Mouse (Mus musculus): ENCODE measurements around the gene Gm10803.
A peak's percentile ranks its signal among the peaks of the same experiment; 100 is the strongest.
"Not testable (repeated sequence)": the region's sequence is repeated elsewhere in the genome, so short reads cannot be mapped to it uniquely, and the experiment has no call there.

The Gm10803 gene

GRCm38 (mm10) chr2:93560268-93560667 lies at the start of gene Gm10803:
Gm10803 (plus strand) TSS chr2:93560568.
- DNase-seq (ENCODE audit: low read depth, low spot score), result not testable (repeated sequence)

GRCm38 (mm10) chr2:93510839-93511238 lies 49.5 kb upstream of the Gm10803 start:
- no peak for DNase-seq (ENCODE audit: low read depth, low spot score)

- no peak for DNase-seq (ENCODE audit: low read depth, low spot score)
Observed at GRCm38 (mm10) chr2:93512130-93512529, 48.2 kb upstream of the Gm10803 start.

- no peak for DNase-seq (ENCODE audit: low read depth, low spot score)
Observed at GRCm38 (mm10) chr2:93515246-93515645, 45.1 kb upstream of the Gm10803 start.

GRCm38 (mm10) chr2:93521042-93521441 lies 39.3 kb upstream of the Gm10803 start:
- DNase-seq (ENCODE audit: low read depth, low spot score), result no peak

- no peak for DNase-seq (ENCODE audit: low read depth, low spot score)
Observed at GRCm38 (mm10) chr2:93521571-93521970, 38.8 kb upstream of the Gm10803 start.

GRCm38 (mm10) chr2:93522005-93522404 lies 38.4 kb upstream of the Gm10803 start:
- DNase-seq (ENCODE audit: low read depth, low spot score), result no peak

- no peak for DNase-seq (ENCODE audit: low read depth, low spot score)
Observed at GRCm38 (mm10) chr2:93525033-93525762, 35.2 kb upstream of the Gm10803 start.

GRCm38 (mm10) chr2:93529602-93530001 lies 30.8 kb upstream of the Gm10803 start:
- DNase-seq (ENCODE audit: low read depth, low spot score), result no peak

- no peak for DNase-seq (ENCODE audit: low read depth, low spot score)
Observed at GRCm38 (mm10) chr2:93533891-93534290, 26.5 kb upstream of the Gm10803 start.

- DNase-seq (ENCODE audit: low read depth, low spot score), result peak; percentile 11
Observed at GRCm38 (mm10) chr2:93537385-93537967, 22.9 kb upstream of the Gm10803 start.

- DNase-seq (ENCODE audit: low read depth, low spot score), result no peak
Observed at GRCm38 (mm10) chr2:93538140-93538539, 22.2 kb upstream of the Gm10803 start.

GRCm38 (mm10) chr2:93541771-93542170 lies 18.6 kb upstream of the Gm10803 start:
- no peak for DNase-seq (ENCODE audit: low read depth, low spot score)

- DNase-seq (ENCODE audit: low read depth, low spot score), result no peak
Observed at GRCm38 (mm10) chr2:93552676-93553521, 7.5 kb upstream of the Gm10803 start.

- no peak for DNase-seq (ENCODE audit: low read depth, low spot score)
Observed at GRCm38 (mm10) chr2:93553905-93554304, 6.5 kb upstream of the Gm10803 start.

GRCm38 (mm10) chr2:93565647-93566046 lies 5.3 kb downstream of the Gm10803 start:
- no peak for DNase-seq (ENCODE audit: low read depth, low spot score)

GRCm38 (mm10) chr2:93567675-93568074 lies 7.3 kb downstream of the Gm10803 start:
- no peak for DNase-seq (ENCODE audit: low read depth, low spot score)

- DNase-seq (ENCODE audit: low read depth, low spot score), result no peak
Observed at GRCm38 (mm10) chr2:93572565-93572964, 12.2 kb downstream of the Gm10803 start.

GRCm38 (mm10) chr2:93581271-93581670 lies 20.9 kb downstream of the Gm10803 start:
- DNase-seq (ENCODE audit: low read depth, low spot score), result no peak

GRCm38 (mm10) chr2:93585821-93586220 lies 25.5 kb downstream of the Gm10803 start:
- no peak for DNase-seq (ENCODE audit: low read depth, low spot score)

- no peak for DNase-seq (ENCODE audit: low read depth, low spot score)
Observed at GRCm38 (mm10) chr2:93587446-93587845, 27.1 kb downstream of the Gm10803 start.

GRCm38 (mm10) chr2:93589875-93590274 lies 29.5 kb downstream of the Gm10803 start:
- no peak for DNase-seq (ENCODE audit: low read depth, low spot score)
